Mouse (Mus musculus): ENCODE data around the gene Galp. TPM values are rescaled to one million over a fixed set of nuclear protein-coding genes. Genes with fewer than 3 reads are reported as not detected.
"Not testable (repeated sequence)": the region's sequence is repeated elsewhere in the genome, so short reads cannot be mapped to it uniquely, and the experiment has no call there.

The Galp gene
- polyA plus RNA-seq, 1 experiment from 2014 or later: not detected

DNA sequence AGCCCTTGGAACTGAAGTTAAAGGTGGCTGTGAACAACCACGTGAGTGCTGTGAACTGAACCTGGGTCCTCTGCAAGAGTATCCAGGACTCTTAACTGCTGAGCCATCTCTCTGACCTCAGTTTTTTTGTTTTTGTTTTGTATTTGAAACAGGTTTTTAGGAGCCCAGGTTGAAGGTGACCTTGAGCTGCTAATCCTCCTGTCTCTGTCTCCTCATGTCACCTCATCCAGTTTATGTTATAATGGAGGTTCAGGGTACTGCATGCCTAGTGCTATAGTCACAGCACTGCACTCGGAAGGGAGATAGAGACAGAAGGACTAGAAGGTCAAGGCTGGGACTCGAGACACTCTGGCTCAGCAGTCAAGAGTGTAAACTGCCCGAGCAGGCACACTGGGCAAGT, 34.7 kb upstream of the Galp start:
- Histone ChIP-seq H3K9ac (replicated peaks) (no peak overlapping the region), H3K4me3 (replicated peaks) (no peak overlapping the region), H3K4me1 (peaks cover 2% of the 10 kb centered on the region), H3K27ac (replicated peaks) (no peak overlapping the region), H3K4me2 (no peak overlapping the region), H3K36me3 (no peaks in the 10 kb centered on the region), H3K27me3 (replicated peaks) (no peaks in the 10 kb centered on the region), H3K9me3 (replicated peaks) (no peaks in the 10 kb centered on the region)
- 78% methylated on average over 4 of the region's 4 CpGs for WGBS
- ATAC-seq (ENCODE audit: low FRiP score): no peak

DNA sequence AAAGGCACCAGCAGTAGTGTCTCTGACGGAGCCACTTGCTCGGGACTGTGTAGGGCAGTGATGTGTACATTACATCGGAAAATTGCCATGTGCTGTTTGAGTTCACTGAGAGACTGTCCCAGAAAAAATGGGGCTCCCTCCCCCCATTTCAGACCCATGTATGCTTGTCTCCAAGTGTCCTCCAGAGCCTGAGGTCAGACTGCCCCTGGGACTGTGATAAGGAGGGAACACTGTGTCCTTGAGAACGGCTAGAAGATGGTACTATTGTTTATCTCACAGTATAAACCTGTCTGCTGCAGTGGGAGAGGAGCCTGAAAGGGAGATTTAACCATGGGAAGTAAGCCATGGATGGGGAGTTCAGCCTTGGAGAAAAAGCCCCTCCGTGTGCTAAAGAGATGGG, 32.2 kb upstream of the Galp start:
- Histone ChIP-seq H3K36me3 (no peaks in the 10 kb centered on the region), H3K27me3 (replicated peaks) (no peaks in the 10 kb centered on the region), H3K4me1 (no peaks in the 10 kb centered on the region), H3K9ac (replicated peaks) (no peak overlapping the region), H3K9me3 (replicated peaks) (no peaks in the 10 kb centered on the region), H3K27ac (replicated peaks) (no peak overlapping the region), H3K4me3 (replicated peaks) (no peak overlapping the region), H3K4me2 (no peak overlapping the region)
- WGBS: 76% methylated on average over 5 of the region's 5 CpGs
- ATAC-seq (ENCODE audit: low FRiP score): no peak

DNA sequence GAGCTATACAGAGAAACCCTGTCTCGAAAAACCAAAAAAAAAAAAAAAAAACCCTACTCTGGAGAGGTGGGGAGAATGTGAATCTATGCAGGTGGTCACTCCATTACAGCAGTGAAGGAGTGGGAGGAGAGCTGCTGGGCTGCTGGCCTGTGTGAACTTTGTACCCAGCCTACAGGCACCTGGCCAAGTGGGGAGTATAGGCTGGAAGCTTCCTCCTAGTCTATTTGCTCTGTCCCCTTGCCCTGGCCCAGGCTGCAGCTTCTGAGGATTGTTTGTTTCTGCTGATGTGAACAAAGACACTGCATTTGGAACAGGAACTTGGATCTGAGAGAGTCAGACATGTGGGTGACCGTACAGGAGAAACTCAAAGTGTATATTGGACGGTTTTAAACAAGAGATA, 27.5 kb upstream of the Galp start:
- Histone ChIP-seq H3K27me3 (replicated peaks) (no peaks in the 10 kb centered on the region), H3K9ac (replicated peaks) (no peak overlapping the region), H3K4me1 (peaks cover 22% of the 10 kb centered on the region), H3K4me2 (no peak overlapping the region), H3K4me3 (replicated peaks) (no peak overlapping the region), H3K27ac (replicated peaks) (no peak overlapping the region), H3K36me3 (no peaks in the 10 kb centered on the region), H3K9me3 (replicated peaks) (no peaks in the 10 kb centered on the region)
- WGBS: 73% methylated on average over 3 of the region's 3 CpGs
- ATAC-seq (ENCODE audit: low FRiP score): no peak

DNA sequence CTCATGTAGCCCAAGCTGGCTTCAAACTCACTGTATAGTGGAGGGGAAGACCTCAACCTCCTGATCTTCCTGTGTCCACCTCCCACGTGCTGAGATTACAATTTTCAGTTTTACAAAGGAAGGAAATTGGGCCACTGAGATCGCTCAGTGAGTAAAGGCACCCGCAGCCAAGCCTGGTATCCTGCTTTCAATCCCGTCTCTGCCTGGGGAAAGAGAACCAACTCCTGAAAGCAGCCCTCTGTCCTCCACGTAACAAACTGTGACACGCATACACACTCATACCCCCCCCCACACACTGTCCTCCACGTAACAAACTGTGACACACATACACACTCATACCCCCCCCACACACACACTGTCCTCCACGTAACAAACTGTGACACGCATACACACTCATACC, 26.5 kb upstream of the Galp start:
- H3K27ac ChIP-seq (replicated peaks): no peak overlapping the region
- no peak overlapping the region for H3K4me2 ChIP-seq
- peaks cover 5% of the 10 kb centered on the region; the same call in 1 of the 2 replicates for H3K36me3 ChIP-seq
- WGBS: 86% methylated on average over 9 of the region's 9 CpGs
- no peak overlapping the region for H3K9ac ChIP-seq (replicated peaks)
- H3K4me3 ChIP-seq (replicated peaks): no peak overlapping the region
- no peaks in the 10 kb centered on the region for H3K9me3 ChIP-seq (replicated peaks)
- H3K4me1 ChIP-seq: peaks cover 22% of the 10 kb centered on the region
- no peak for ATAC-seq (ENCODE audit: low FRiP score)
- H3K27me3 ChIP-seq (replicated peaks): no peaks in the 10 kb centered on the region

DNA sequence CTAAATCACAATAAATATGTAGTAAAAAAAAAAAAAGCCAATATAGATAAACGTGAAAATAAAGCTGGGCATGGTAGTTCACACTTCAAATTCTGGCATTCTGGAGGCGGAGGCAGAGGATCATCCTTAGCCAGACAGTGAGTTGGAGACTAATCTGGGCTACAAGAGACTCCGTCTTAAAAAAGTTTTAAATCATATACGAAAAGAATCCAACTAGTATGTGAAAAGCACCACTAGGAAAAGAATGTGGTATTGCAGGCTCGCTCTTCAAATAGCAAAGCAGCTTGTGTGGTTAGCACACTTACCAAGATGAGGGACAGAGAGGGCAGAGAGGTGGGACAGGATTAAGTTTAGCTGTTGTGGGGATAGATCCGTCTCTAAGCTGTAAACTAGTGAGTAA, 26.0 kb upstream of the Galp start:
- WGBS: 54% methylated on average over 6 of the region's 6 CpGs
- peak overlapping the region; percentile 48 for H3K9ac ChIP-seq (replicated peaks)

DNA sequence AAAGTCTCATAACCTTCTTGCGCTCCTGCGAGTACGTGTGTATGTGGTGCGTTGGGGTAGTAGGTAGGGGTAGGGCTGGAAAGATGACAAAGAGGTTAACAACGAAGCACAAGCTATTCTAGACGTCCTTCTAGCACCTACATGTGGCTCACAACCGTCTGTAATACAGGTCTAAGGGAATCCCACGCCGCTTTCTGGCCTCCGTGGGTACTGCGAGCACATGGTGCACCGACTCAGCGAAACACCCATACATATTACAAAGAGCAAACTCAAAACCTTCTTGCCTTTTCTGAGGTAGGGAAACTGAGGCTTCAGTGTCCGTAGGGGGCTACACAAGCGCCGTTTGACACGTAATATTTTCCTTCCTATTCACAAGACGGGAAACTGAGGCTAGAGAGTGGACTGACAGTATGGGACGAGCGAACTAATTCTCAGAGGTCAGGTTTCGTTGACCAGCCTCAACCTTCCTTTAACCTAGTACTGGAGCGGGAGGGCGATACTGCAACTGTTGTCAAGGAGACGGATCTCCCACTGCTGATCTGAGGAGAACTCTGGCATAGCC, 25.4 kb upstream of the Galp start:
- Histone ChIP-seq H3K4me1 (peaks cover 22% of the 10 kb centered on the region), H3K9me3 (replicated peaks) (no peaks in the 10 kb centered on the region), H3K4me2 (peak overlapping the region; percentile 89), H3K4me3 (replicated peaks) (peak overlapping the region; percentile 68), H3K27me3 (replicated peaks) (no peaks in the 10 kb centered on the region), H3K36me3 (peaks cover 9% of the 10 kb centered on the region; the same call in 1 of the 2 replicates), H3K9ac (replicated peaks) (peak overlapping the region; percentile 48), H3K27ac (replicated peaks) (peak overlapping the region; percentile 92)
- peak; percentile 69 for ATAC-seq (ENCODE audit: low FRiP score)
- WGBS: under 1% methylated on average over 24 of the region's 24 CpGs

More for the DNA sequence above, 26.0 kb upstream of the Galp start:
- Histone ChIP-seq H3K4me2 (peak overlapping the region; percentile 89), H3K4me1 (peaks cover 22% of the 10 kb centered on the region), H3K4me3 (replicated peaks) (peak overlapping the region; percentile 68), H3K36me3 (peaks cover 9% of the 10 kb centered on the region; the same call in 1 of the 2 replicates), H3K9me3 (replicated peaks) (no peaks in the 10 kb centered on the region), H3K27ac (replicated peaks) (peak overlapping the region; percentile 92), H3K27me3 (replicated peaks) (no peaks in the 10 kb centered on the region)
- ATAC-seq (ENCODE audit: low FRiP score): no peak

DNA sequence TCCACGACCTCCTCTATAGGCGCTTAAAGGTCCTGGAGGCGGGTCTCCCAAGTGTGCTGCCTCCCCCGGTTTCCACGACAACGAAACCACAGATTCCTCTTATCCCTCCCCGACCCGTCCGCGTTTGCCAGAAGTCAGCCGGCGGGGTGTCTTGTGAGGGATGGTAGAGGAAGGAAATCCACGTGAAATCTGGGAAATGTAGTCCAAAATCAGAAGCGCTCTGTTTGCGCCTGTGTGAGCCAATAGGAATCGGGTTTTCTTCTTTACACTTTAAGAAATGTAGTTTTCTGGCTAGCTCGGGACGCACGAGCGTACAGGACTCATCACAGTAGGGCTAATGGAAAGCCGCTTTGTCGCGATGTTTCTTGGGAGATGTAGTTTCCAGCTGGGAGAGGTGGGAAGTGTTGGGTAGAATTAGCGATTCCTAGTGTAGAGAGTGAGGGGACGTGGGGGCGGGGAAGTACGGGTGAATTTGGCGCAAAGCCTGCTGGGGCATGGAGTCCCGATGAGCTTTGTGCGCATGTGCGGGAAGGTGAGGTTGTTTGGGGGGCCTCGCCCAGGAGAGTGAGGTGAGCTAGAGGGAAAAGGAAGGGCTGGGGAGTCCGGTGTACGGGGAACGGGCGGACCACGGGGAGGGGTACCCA, 24.8 kb upstream of the Galp start, which contains the start of gene Zfp444:
TSS of gene Zfp444 (plus strand) at position 221 of the 644 bp plus-strand sequence.
- no peaks in the 10 kb centered on the region for H3K27me3 ChIP-seq (replicated peaks)
- no peaks in the 10 kb centered on the region for H3K9me3 ChIP-seq (replicated peaks)
- H3K36me3 ChIP-seq: peaks cover 14% of the 10 kb centered on the region; the same call in 1 of the 2 replicates
- peak within 1 kb of the TSS; percentile 67 for H3K9ac ChIP-seq (replicated peaks)
- H3K4me1 ChIP-seq: peaks cover 22% of the 10 kb centered on the region
- peak; percentile 97 for ATAC-seq (ENCODE audit: low FRiP score)
- peak within 1 kb of the TSS; percentile 68 for H3K4me3 ChIP-seq (replicated peaks)
- H3K4me2 ChIP-seq: peak within 1 kb of the TSS; percentile 89
- 0% methylated on average over 37 of the region's 37 CpGs for WGBS
- peak within 1 kb of the TSS; percentile 92 for H3K27ac ChIP-seq (replicated peaks)

DNA sequence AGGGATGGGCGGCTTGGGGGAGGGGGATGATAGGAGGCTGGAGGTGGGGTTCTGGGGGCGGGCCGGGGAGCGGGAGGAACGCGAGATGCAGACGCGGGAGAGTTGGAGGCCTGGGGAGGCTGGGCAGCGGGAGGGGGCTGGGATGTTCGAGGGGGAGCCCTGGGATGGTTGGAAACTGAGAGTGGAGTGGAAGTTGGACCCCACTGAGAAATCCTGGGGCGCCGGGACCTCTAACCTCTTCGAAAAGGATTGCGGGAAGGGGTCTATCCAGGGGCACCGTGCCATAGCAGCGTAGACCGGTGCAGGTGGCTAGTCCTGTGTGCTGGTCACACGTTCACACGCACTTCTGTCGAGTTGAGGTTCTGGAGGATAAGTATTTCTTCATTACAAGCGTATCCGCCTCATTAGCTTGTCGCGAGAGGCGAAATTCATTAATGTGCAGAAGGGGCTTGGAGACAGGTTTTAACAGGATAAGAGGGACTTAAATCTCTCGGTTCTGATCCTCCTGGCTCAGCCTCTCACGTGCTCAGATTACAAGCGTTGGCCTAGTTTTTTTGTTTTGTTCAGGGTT, 24.1 kb upstream of the Galp start:
- peak overlapping the region; percentile 89 for H3K4me2 ChIP-seq
- WGBS: under 1% methylated on average over 27 of the region's 28 CpGs

DNA sequence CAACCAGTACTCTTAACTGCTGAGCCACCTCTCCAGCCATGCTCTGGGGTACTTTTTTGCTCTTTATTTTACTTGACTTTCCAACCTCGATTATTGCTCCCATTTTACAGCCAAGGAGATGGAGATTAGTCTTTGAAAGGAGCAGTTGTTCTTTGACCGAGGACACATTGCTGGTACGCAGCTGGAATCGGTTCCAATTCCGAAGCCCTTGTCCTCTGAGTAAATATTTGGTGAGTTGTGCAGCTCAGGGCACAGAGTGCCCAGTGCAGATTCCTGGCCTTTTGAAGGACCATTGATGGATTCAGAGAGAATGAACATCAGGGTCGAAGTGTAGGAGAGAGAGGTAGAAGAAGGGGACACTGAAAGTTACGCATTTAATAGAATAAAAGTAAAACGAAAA, 23.0 kb upstream of the Galp start:
- Histone ChIP-seq H3K4me1 (peaks cover 22% of the 10 kb centered on the region), H3K9ac (replicated peaks) (no peak overlapping the region), H3K4me2 (peak overlapping the region; percentile 89; the same call in 1 of the 2 replicates), H3K27me3 (replicated peaks) (no peaks in the 10 kb centered on the region), H3K27ac (replicated peaks) (no peak overlapping the region), H3K36me3 (peaks cover 21% of the 10 kb centered on the region; the same call in 1 of the 2 replicates), H3K4me3 (replicated peaks) (0 out of 2 replicates have a peak overlapping the region, but pooled peaks have one; percentile 1), H3K9me3 (replicated peaks) (no peaks in the 10 kb centered on the region)
- WGBS: 91% methylated on average over 8 of the region's 8 CpGs
- no peak for ATAC-seq (ENCODE audit: low FRiP score)

More for the DNA sequence above, 24.1 kb upstream of the Galp start:
- Histone ChIP-seq H3K9ac (replicated peaks) (peak overlapping the region; percentile 67), H3K27ac (replicated peaks) (peak overlapping the region; percentile 92), H3K27me3 (replicated peaks) (no peaks in the 10 kb centered on the region), H3K4me3 (replicated peaks) (peak overlapping the region; percentile 68), H3K9me3 (replicated peaks) (no peaks in the 10 kb centered on the region), H3K4me1 (peaks cover 22% of the 10 kb centered on the region), H3K36me3 (peaks cover 17% of the 10 kb centered on the region; the same call in 1 of the 2 replicates)
- peak; percentile 29 for ATAC-seq (ENCODE audit: low FRiP score)

DNA sequence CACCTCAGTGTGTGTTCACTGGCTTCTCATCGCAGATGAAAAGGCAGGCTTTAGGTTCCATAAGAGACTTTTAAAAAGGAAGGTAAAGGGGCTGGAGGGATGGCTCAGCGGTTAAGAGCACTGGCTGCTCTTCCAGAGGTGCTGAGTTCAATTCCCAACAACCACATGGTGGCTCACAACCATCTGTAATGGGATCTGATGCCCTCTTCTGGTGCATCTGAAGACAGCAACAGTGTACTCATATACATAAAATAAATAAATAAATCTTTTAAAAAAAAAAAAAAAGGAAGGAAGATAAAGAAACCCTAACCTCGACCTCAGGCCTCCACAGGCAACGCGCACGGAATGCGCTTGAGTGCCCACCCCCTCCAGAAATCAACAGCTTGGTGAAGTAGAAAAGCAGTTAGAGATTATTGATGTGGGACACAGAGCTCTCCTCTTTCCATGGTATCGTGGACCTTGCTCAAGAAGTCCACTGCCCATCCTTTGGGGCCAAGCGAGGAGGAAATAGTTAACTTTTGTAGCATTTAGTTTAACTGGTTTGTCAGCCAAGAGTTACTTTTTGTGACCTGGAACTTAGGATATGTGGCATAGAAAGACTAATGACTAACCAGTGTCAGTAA, 22.4 kb upstream of the Galp start:
- WGBS: 90% methylated on average over 9 of the region's 9 CpGs
- H3K9me3 ChIP-seq (replicated peaks); H3K27ac ChIP-seq (replicated peaks); H3K4me3 ChIP-seq (replicated peaks); H3K27me3 ChIP-seq (replicated peaks); ATAC-seq (ENCODE audit: low FRiP score); H3K4me2 ChIP-seq; H3K9ac ChIP-seq (replicated peaks): not testable (repeated sequence)
- Histone ChIP-seq H3K4me1 (peaks cover 22% of the 10 kb centered on the region), H3K36me3 (peaks cover 21% of the 10 kb centered on the region; the same call in 1 of the 2 replicates)

DNA sequence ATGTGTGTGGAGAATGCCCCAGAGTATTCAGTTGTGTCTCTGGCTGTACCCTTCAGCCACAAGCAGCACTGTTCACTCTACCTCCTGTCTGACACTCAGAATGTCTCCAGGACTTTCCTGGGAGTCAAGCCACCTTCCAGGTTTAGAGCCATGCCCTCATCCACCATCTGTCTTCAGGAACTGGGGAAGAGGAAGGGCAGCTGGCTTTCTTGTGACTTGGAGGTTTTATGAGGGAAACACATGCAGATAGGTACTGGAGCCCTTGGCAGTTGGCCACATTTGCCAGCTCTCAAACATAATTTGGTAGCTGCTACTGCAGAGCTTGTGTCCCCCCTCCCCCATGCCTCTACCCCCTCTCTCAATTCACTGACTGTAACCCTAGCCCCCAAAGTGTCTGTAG, 17.9 kb upstream of the Galp start:
- Histone ChIP-seq H3K4me2 (no peak overlapping the region), H3K4me3 (replicated peaks) (no peak overlapping the region), H3K27me3 (replicated peaks) (no peaks in the 10 kb centered on the region), H3K4me1 (peaks cover 2% of the 10 kb centered on the region; the same call in 1 of the 2 replicates), H3K9me3 (replicated peaks) (no peaks in the 10 kb centered on the region), H3K27ac (replicated peaks) (no peak overlapping the region), H3K36me3 (peaks cover 33% of the 10 kb centered on the region), H3K9ac (replicated peaks) (no peak overlapping the region)
- no peak for ATAC-seq (ENCODE audit: low FRiP score)
